8 mouse cellular contexts compared by ENCODE assay signal in the genomic region with DNA sequence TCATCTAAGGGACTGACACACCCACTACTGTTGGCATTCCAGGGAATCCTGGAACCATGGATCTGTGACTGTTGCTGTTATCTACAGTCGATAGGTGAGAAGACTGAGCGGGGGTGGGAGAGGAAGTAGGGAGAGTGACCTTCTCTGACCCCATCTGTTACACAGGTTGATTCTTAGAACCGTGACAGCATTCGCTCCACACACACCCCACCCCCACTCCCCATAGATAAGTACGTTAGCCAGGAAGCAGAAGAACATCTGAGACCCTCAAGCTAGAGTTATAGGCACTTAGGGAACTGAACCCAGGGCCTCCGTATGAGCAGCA. TPM values are rescaled to one million over a fixed set of nuclear protein-coding genes. Genes with fewer than 3 reads are reported as not detected.
DNase-seq lines count a peak whose midpoint lies in the region; ATAC-seq and TF ChIP-seq lines count a peak whose summit lies in the region.

No protein-coding gene starts in this region.

- H3K27me3 ChIP-seq in kidney, embryonic 15.5 days, result no peaks in the 10 kb centered on the region
- no peaks in the 10 kb centered on the region for H3K27me3 ChIP-seq in kidney, adult 2 months (replicated peaks; ENCODE audit: control insufficient read depth, insufficient read depth, low read length)
- H3K27me3 ChIP-seq in liver, embryonic 13.5 days, result no peaks in the 10 kb centered on the region

- no peak for TF ChIP-seq CTCF in kidney, adult 2 months (conservative IDR thresholded peaks at IDR 0.05; ENCODE audit: insufficient read depth, insufficient read length, low read depth, low read length)

- TF ChIP-seq POLR2A in kidney, adult 2 months (IDR thresholded peaks at IDR 0.05; ENCODE audit: low read depth, low read length), result no peak

- H3K36me3 ChIP-seq in kidney, embryonic 15.5 days, result no peaks in the 10 kb centered on the region
- H3K36me3 ChIP-seq in kidney, adult 2 months (ENCODE audit: control insufficient read depth, insufficient read depth, low read length), result no peaks in the 10 kb centered on the region
- H3K36me3 ChIP-seq in liver, embryonic 13.5 days, result no peaks in the 10 kb centered on the region

- 14% methylated on average over 6 of the region's 6 CpGs for WGBS in kidney, embryonic 15.5 days
- 49% methylated on average over 6 of the region's 6 CpGs for WGBS in kidney, adult 2 months
- 12% methylated on average over 6 of the region's 6 CpGs for WGBS in liver, embryonic 13.5 days (ENCODE audit: insufficient replicate concordance)

- peak overlapping the region; percentile 84 for H3K27ac ChIP-seq in kidney, embryonic 15.5 days
- H3K27ac ChIP-seq in kidney, adult 2 months (ENCODE audit: insufficient read depth, low read depth, low read length), result no peak overlapping the region
- H3K27ac ChIP-seq in liver, embryonic 13.5 days, result 0 out of 2 replicates have a peak overlapping the region, but pooled peaks have one; percentile 20

- H3K4me1 ChIP-seq in kidney, embryonic 15.5 days, result peaks cover 72% of the 10 kb centered on the region
- H3K4me1 ChIP-seq in kidney, adult 2 months (ENCODE audit: control insufficient read depth, insufficient read depth, low read length), result peaks cover 5% of the 10 kb centered on the region
- H3K4me1 ChIP-seq in liver, embryonic 13.5 days (replicated peaks), result peaks cover 63% of the 10 kb centered on the region

- no peak for DNase-seq in kidney, adult 2 months
- DNase-seq in ES-CJ7 (ENCODE audit: low read depth, low spot score) (peak; percentile 73), ZHBTc4 (ENCODE audit: low read depth, low spot score) (peak; percentile 77)
- no peak for DNase-seq in liver, embryonic 13.5 days
- no peak for DNase-seq in frontal cortex, postnatal 36 days (ENCODE audit: low spot score in 2 of 2)
- DNase-seq in adrenal gland, adult 18-20 months (ENCODE audit: low spot score in 2 of 2), result no peak
- DNase-seq in kidney, adult 11 months, result no peak

- H3K4me2 ChIP-seq in kidney, embryonic 15.5 days, result no peak overlapping the region
- H3K4me2 ChIP-seq in liver, embryonic 13.5 days, result no peak overlapping the region

- 0 out of 2 replicates have a peak, but pooled peaks have one; percentile 34 for ATAC-seq in kidney, embryonic 15.5 days (replicated peaks; ENCODE audit: low FRiP score)
- no peak for ATAC-seq in liver, embryonic 13.5 days (ENCODE audit: low read depth)

- H3K9me3 ChIP-seq in kidney, embryonic 15.5 days (replicated peaks), result no peaks in the 10 kb centered on the region
- no peaks in the 10 kb centered on the region for H3K9me3 ChIP-seq in liver, embryonic 13.5 days (replicated peaks)

- no peak overlapping the region for H3K4me3 ChIP-seq in kidney, embryonic 15.5 days (replicated peaks)
- no peak overlapping the region for H3K4me3 ChIP-seq in kidney, adult 2 months (ENCODE audit: insufficient read depth, low read depth, low read length)
- no peak overlapping the region for H3K4me3 ChIP-seq in liver, embryonic 13.5 days (replicated peaks)

- H3K9ac ChIP-seq in kidney, embryonic 15.5 days, result no peak overlapping the region
- H3K9ac ChIP-seq in liver, embryonic 13.5 days, result no peak overlapping the region

RNA-seq across cellular contexts. Expression of a gene that starts 46.3 kb away (rescaled TPM):
- polyA plus RNA-seq in kidney, embryonic 15.5 days (2015; fragmentation: Nextera tagmentation; extraction: Ambion mirVana), result 20.5 and 22.3 TPM in 2 replicates
- polyA plus RNA-seq in kidney, adult 2 months (2012; rRNA removed), result 4.6 and 6.1 TPM in 2 replicates
- 7.8 and 9.4 TPM in 2 replicates for polyA plus RNA-seq in liver, embryonic 13.5 days (2015; fragmentation: Nextera tagmentation; extraction: Ambion mirVana)
- total RNA-seq in adrenal gland, adult 18-20 months (2021), result 1 to 10 TPM; 9.4 to 9.8 TPM

RNA-seq across cellular contexts. Expression of a gene that starts 48.8 kb away (rescaled TPM):
- 37.5 and 40.4 TPM in 2 replicates for polyA plus RNA-seq in kidney, embryonic 15.5 days (2015; fragmentation: Nextera tagmentation; extraction: Ambion mirVana)
- 32.9 and 42.9 TPM in 2 replicates for polyA plus RNA-seq in kidney, adult 2 months (2012; rRNA removed)
- 5.2 and 6.7 TPM in 2 replicates for polyA plus RNA-seq in liver, embryonic 13.5 days (2015; fragmentation: Nextera tagmentation; extraction: Ambion mirVana)
- 10 to 100 TPM; 43.5 to 87.3 TPM for total RNA-seq in adrenal gland, adult 18-20 months (2021)

Comparison
In these comparisons a context has a peak if more than half of its experiments do, and no peak if none do; other contexts are left out.
1. DNase-seq: peak in ES-CJ7 (single experiment) and ZHBTc4 (single experiment); none in kidney, adult 2 months (single experiment), liver, embryonic 13.5 days (single experiment), frontal cortex, postnatal 36 days (0 of 2), adrenal gland, adult 18-20 months (0 of 2) and kidney, adult 11 months (single experiment).